Mouse (Mus musculus) MEL (cell line): Measurements from ENCODE around the gene 4930404N11Rik. TPM values are rescaled to one million over a fixed set of nuclear protein-coding genes. Genes with fewer than 3 reads are reported as not detected.
A peak's percentile ranks its signal among the peaks of the same experiment; 100 is the strongest.

Experiments used
- DNase-seq: peaks from one replicate; pipeline ENCODE4 v3.0.0; 2011; ENCODE audit warnings: low read depth, low spot score
- H3K27ac ChIP-seq: 2 replicates; pipeline ENCODE4 v1.5.1; 2012; ENCODE audit warnings: low read depth, mild to moderate bottlenecking, control low read depth, low read length, moderate library complexity; ENCODE audit not compliant: control insufficient read depth
- H3K27me3 ChIP-seq, 2 experiments: fragments of 150-350 bp in 1 of 2; sonication (generic) in 1 of 2; 2 replicates each; pipeline ENCODE4 v1.6.1; 2012; ENCODE audit warnings: low read length in 2 of 2, mild to moderate bottlenecking in 2 of 2, improper control_type of control experiment in 1 of 2, moderate library complexity in 1 of 2; ENCODE audit not compliant: insufficient read depth in 2 of 2, control insufficient read depth in 1 of 2
- H3K36me3 ChIP-seq, 2 experiments: 2 replicates each; pipeline ENCODE4 v1.6.1; 2012 to 2014; ENCODE audit warnings: low read length in 2 of 2, improper control_type of control experiment in 1 of 2, inconsistent platforms in 1 of 2, mild to moderate bottlenecking in 1 of 2; ENCODE audit not compliant: insufficient read depth in 2 of 2, control insufficient read depth in 1 of 2
- H3K4me1 ChIP-seq, 2 experiments: fragments of 150-350 bp in 1 of 2; sonication (generic) in 1 of 2; 2 replicates each; pipeline ENCODE4 v1.6.1; 2012; ENCODE audit warnings: low read length in 2 of 2, improper control_type of control experiment in 1 of 2, mild to moderate bottlenecking in 1 of 2; ENCODE audit not compliant: insufficient read depth in 2 of 2, control insufficient read depth in 1 of 2
- H3K4me3 ChIP-seq, 2 experiments: fragments of 150-350 bp in 1 of 2; sonication (generic) in 1 of 2; 2 replicates each; pipeline ENCODE4 v1.5.1; 2012; ENCODE audit warnings: low read depth in 2 of 2, low read length in 2 of 2, mild to moderate bottlenecking in 2 of 2, moderate library complexity in 2 of 2, control low read depth in 1 of 2, improper control_type of control experiment in 1 of 2; ENCODE audit not compliant: control insufficient read depth in 1 of 2, insufficient read depth in 1 of 2
- H3K79me2 ChIP-seq: 2 replicates; pipeline ENCODE4 v1.6.1; 2012; ENCODE audit warnings: mild to moderate bottlenecking, low read length, moderate library complexity; ENCODE audit not compliant: control insufficient read depth, poor library complexity, insufficient read depth
- H3K9ac ChIP-seq: 2 replicates; pipeline ENCODE4 v1.6.1; 2012; ENCODE audit warnings: low read depth, mild to moderate bottlenecking, control low read depth, low read length, moderate library complexity; ENCODE audit not compliant: control insufficient read depth, poor library complexity, severe bottlenecking
- H3K9me3 ChIP-seq: fragments of 150-350 bp; sonication (generic); replicated peaks from 2 replicates; pipeline ENCODE4 v1.6.1; 2012; ENCODE audit warnings: mild to moderate bottlenecking, low read length, improper control_type of control experiment, moderate library complexity; ENCODE audit not compliant: insufficient read depth
- CHD1 ChIP-seq: IDR thresholded peaks from 2 replicates; pipeline ENCODE4 v1.6.1; 2012; ENCODE audit warnings: low read depth, mild to moderate bottlenecking, inconsistent platforms, low read length, improper control_type of control experiment
- ELF1 ChIP-seq: IDR thresholded peaks from 2 replicates; pipeline ENCODE4 v1.6.1; 2014; ENCODE audit warnings: low read depth, mild to moderate bottlenecking, inconsistent platforms, low read length, improper control_type of control experiment, moderate library complexity
- EP300 ChIP-seq, 2 experiments: IDR thresholded peaks; 2 replicates each; pipeline ENCODE4 v1.6.1; 2011; ENCODE audit warnings: improper control_type of control experiment in 2 of 2, low read length in 2 of 2, low read depth in 1 of 2, mild to moderate bottlenecking in 1 of 2
- ETS1 ChIP-seq: IDR thresholded peaks from 2 replicates; pipeline ENCODE4 v1.6.1; 2012; ENCODE audit warnings: low read depth, mild to moderate bottlenecking, inconsistent platforms, low read length, improper control_type of control experiment, moderate library complexity
- GABPA ChIP-seq: IDR thresholded peaks from 2 replicates; pipeline ENCODE4 v1.6.1; 2012; ENCODE audit warnings: low read depth, mild to moderate bottlenecking, inconsistent platforms, low read length, improper control_type of control experiment, moderate library complexity
- GATA1 ChIP-seq: IDR thresholded peaks from 2 replicates; pipeline ENCODE4 v1.6.1; 2011; ENCODE audit warnings: low read depth, low read length, improper control_type of control experiment
- HCFC1 ChIP-seq: IDR thresholded peaks from 2 replicates; pipeline ENCODE4 v1.6.1; 2012; ENCODE audit warnings: low read depth, mild to moderate bottlenecking, inconsistent platforms, low read length, improper control_type of control experiment, moderate library complexity
- MAFK ChIP-seq: IDR thresholded peaks from 2 replicates; pipeline ENCODE4 v1.6.1; 2011; ENCODE audit warnings: low read depth, mild to moderate bottlenecking, low read length, improper control_type of control experiment, borderline replicate concordance
- MAX ChIP-seq: IDR thresholded peaks from 2 replicates; pipeline ENCODE4 v1.6.1; 2011; ENCODE audit warnings: low read length, improper control_type of control experiment
- MEF2A ChIP-seq: IDR thresholded peaks from 2 replicates; pipeline ENCODE4 v1.6.1; 2014; ENCODE audit warnings: low read depth, mild to moderate bottlenecking, inconsistent platforms, low read length, improper control_type of control experiment; ENCODE audit not compliant: poor library complexity, insufficient replicate concordance, severe bottlenecking; ENCODE audit errors: extremely low read depth
- NRF1 ChIP-seq: IDR thresholded peaks from 2 replicates; pipeline ENCODE4 v1.6.1; 2014; ENCODE audit warnings: low read depth, mild to moderate bottlenecking, inconsistent platforms, low read length, improper control_type of control experiment, moderate library complexity; ENCODE audit not compliant: poor library complexity, insufficient read depth, severe bottlenecking
- POLR2A ChIP-seq, 2 experiments: IDR thresholded peaks; 2 replicates each; pipeline ENCODE4 v1.6.1; 2011 to 2012; ENCODE audit warnings: low read length in 2 of 2, mild to moderate bottlenecking in 2 of 2, control low read depth in 1 of 2, improper control_type of control experiment in 1 of 2, low read depth in 1 of 2, moderate library complexity in 1 of 2; ENCODE audit not compliant: control insufficient read depth in 1 of 2, insufficient read depth in 1 of 2, poor library complexity in 1 of 2
- POLR2AphosphoS5 ChIP-seq: IDR thresholded peaks from 2 replicates; pipeline ENCODE4 v1.6.1; 2012; ENCODE audit warnings: low read depth, borderline replicate concordance, mild to moderate bottlenecking, inconsistent platforms, low read length, moderate library complexity, mixed read lengths
- SIN3A ChIP-seq: IDR thresholded peaks from 2 replicates; pipeline ENCODE4 v1.6.1; 2012; ENCODE audit warnings: low read length, improper control_type of control experiment, inconsistent platforms
- SMC3 ChIP-seq: IDR thresholded peaks from 2 replicates; pipeline ENCODE4 v1.6.1; 2011; ENCODE audit warnings: low read depth, low read length, improper control_type of control experiment
- TCF12 ChIP-seq: IDR thresholded peaks from 2 replicates; pipeline ENCODE4 v1.6.1; 2014; ENCODE audit warnings: low read depth, mild to moderate bottlenecking, inconsistent platforms, low read length, improper control_type of control experiment, moderate library complexity
- USF2 ChIP-seq, 2 experiments: IDR thresholded peaks; 2 replicates each; pipeline ENCODE4 v1.6.1; 2011 to 2012; ENCODE audit warnings: improper control_type of control experiment in 2 of 2, low read length in 2 of 2, borderline replicate concordance in 1 of 2, inconsistent platforms in 1 of 2, low read depth in 1 of 2, mild to moderate bottlenecking in 1 of 2; ENCODE audit not compliant: insufficient read depth in 1 of 2
- ZKSCAN1 ChIP-seq: IDR thresholded peaks from 2 replicates; pipeline ENCODE4 v1.6.1; 2012; ENCODE audit warnings: low read depth, mild to moderate bottlenecking, inconsistent platforms, low read length, improper control_type of control experiment, moderate library complexity
- ZMIZ1 ChIP-seq: IDR thresholded peaks from 2 replicates; pipeline ENCODE4 v1.6.1; 2012; ENCODE audit warnings: low read depth, mild to moderate bottlenecking, inconsistent platforms, low read length, improper control_type of control experiment, moderate library complexity
- ZNF384 ChIP-seq: IDR thresholded peaks from 2 replicates; pipeline ENCODE4 v1.6.1; 2012; ENCODE audit warnings: low read depth, mild to moderate bottlenecking, inconsistent platforms, low read length, improper control_type of control experiment
- polyA plus RNA-seq, 2 experiments: library from polyadenylated mRNA; stranded (reverse) in 1 of 2; unstranded in 1 of 2; fragments of >175 nt in 1 of 2; fragments of >200 nt in 1 of 2; gene quantifications; 2 replicates each; pipeline versions ENCODE4 v1.2.1 to v1.2.4; 2012; ENCODE audit warnings: low replicate concordance in 2 of 2, low read depth in 1 of 2; ENCODE audit not compliant: insufficient read length in 2 of 2, insufficient read depth in 1 of 2, missing spikeins in 1 of 2
- total RNA-seq: library from RNA; depleted of rRNA; stranded (reverse); fragments of 300-350 nt; gene quantifications from 2 replicates; pipeline ENCODE4 v1.2.3, GENCODE M21; 2012

4930404N11Rik gene
- total and polyA plus RNA-seq, 3 experiments: 3.1 to 12.1 TPM; not detected in 1

GRCm38 (mm10) chr10:81393456-81394063 is 27.9 kb upstream of the 4930404N11Rik start (continued):
- no peak for TF ChIP-seq ETS1
- TF ChIP-seq ZMIZ1: no peak
- peak; percentile 58; the same call in 1 of the 2 replicates for TF ChIP-seq HCFC1
- no peak; the same call in 1 of the 2 replicates for TF ChIP-seq TCF12
- TF ChIP-seq POLR2A (IDR thresholded peaks at IDR 0.05; ENCODE audit: control insufficient read depth in 1 of 2, insufficient read depth in 1 of 2, low read depth in 1 of 2, low read length in 2 of 2, poor library complexity in 1 of 2): peak in 1 of 2 experiments; percentile 55; a peak in 1 of 4 replicates
- no peak for TF ChIP-seq ZNF384
- TF ChIP-seq GABPA: no peak
- peak; percentile 35; the same call in 1 of the 2 replicates for TF ChIP-seq SIN3A
- no peak for TF ChIP-seq POLR2AphosphoS5
- no peak for TF ChIP-seq MAFK
- no peak for TF ChIP-seq EP300 (IDR thresholded peaks at IDR 0.05; ENCODE audit: low read depth in 1 of 2, low read length in 2 of 2)

GRCm38 (mm10) chr10:81392781-81393185 is 27.2 kb upstream of the 4930404N11Rik start, which contains the start of gene Smim24:
TSS of gene Smim24 (plus strand) at chr10:81393051.
- DNase-seq: no peak
- TF ChIP-seq CHD1: no peak
- Histone ChIP-seq H3K36me3 (no peaks in the 10 kb centered on the region), H3K9ac (peak within 1 kb of the TSS; percentile 91), H3K9me3 (no peaks in the 10 kb centered on the region), H3K79me2 (no peaks in the 10 kb centered on the region), H3K4me3 (peak within 1 kb of the TSS; percentile 85 to 86), H3K4me1 (peaks cover 6 to 14% of the 10 kb centered on the region in 2 experiments; a peak in 3 of 4 replicates), H3K27me3 (no peaks in the 10 kb centered on the region), H3K27ac (peak within 1 kb of the TSS; percentile 77)

GRCm38 (mm10) chr10:81392270-81392669 is 26.7 kb upstream of the 4930404N11Rik start:
- DNase-seq: no peak
- no peak overlapping the region for H3K4me3 ChIP-seq
- no peaks in the 10 kb centered on the region for H3K9me3 ChIP-seq
- peaks cover 6 to 14% of the 10 kb centered on the region in 2 experiments; a peak in 3 of 4 replicates for H3K4me1 ChIP-seq
- TF ChIP-seq ZNF384: no peak
- TF ChIP-seq USF2 (IDR thresholded peaks at IDR 0.05; ENCODE audit: borderline replicate concordance in 1 of 2, insufficient read depth in 1 of 2, low read depth in 1 of 2, low read length in 2 of 2): no peak
- no peak for TF ChIP-seq GATA1
- TF ChIP-seq NRF1: no peak
- no peak for TF ChIP-seq CHD1
- no peak for TF ChIP-seq MAX
- no peak for TF ChIP-seq MEF2A
- TF ChIP-seq ZKSCAN1: no peak
- no peak for TF ChIP-seq ZMIZ1
- TF ChIP-seq SMC3: no peak
- TF ChIP-seq ELF1: no peak
- H3K27me3 ChIP-seq: no peaks in the 10 kb centered on the region
- no peaks in the 10 kb centered on the region for H3K79me2 ChIP-seq
- no peak overlapping the region for H3K9ac ChIP-seq
- no peak overlapping the region for H3K27ac ChIP-seq
- H3K36me3 ChIP-seq: no peaks in the 10 kb centered on the region
